Mouse (Mus musculus) forebrain, embryonic 12.5 days (tissue): ENCODE measurements around the gene Mvb12b. TPM values are rescaled to one million over a fixed set of nuclear protein-coding genes. Genes with fewer than 3 reads are reported as not detected.

Source experiments
- ATAC-seq: fragments of 200-750 bp; cut with Nextera tagmentation; 2 replicates; pipeline ENCODE4 v1.8.0; 2017; ENCODE audit warnings: moderate TSS enrichment; ENCODE audit not compliant: low FRiP score
- H3K27ac ChIP-seq: fragments of 300-500 bp; sonication (generic); 2 replicates; pipeline ENCODE4 v1.5.1; 2016; ENCODE audit warnings: mild to moderate bottlenecking
- H3K27me3 ChIP-seq: fragments of 300-500 bp; sonication (generic); 2 replicates; pipeline ENCODE4 v1.6.1; 2016; ENCODE audit warnings: mild to moderate bottlenecking
- H3K36me3 ChIP-seq: fragments of 300-500 bp; sonication (generic); replicated peaks from 2 replicates; pipeline ENCODE4 v1.6.1; 2016; ENCODE audit warnings: mild to moderate bottlenecking
- H3K4me1 ChIP-seq: fragments of 300-500 bp; sonication (generic); 2 replicates; pipeline ENCODE4 v1.6.1; 2016
- H3K4me2 ChIP-seq: fragments of 300-500 bp; sonication (generic); 2 replicates; pipeline ENCODE4 v1.6.1; 2016; ENCODE audit warnings: mild to moderate bottlenecking, moderate library complexity
- H3K4me3 ChIP-seq: fragments of 300-500 bp; sonication (generic); replicated peaks from 2 replicates; pipeline ENCODE4 v1.5.1; 2016; ENCODE audit warnings: mild to moderate bottlenecking
- H3K9ac ChIP-seq: fragments of 300-500 bp; sonication (generic); 2 replicates; pipeline ENCODE4 v1.6.1; 2016; ENCODE audit warnings: mild to moderate bottlenecking
- H3K9me3 ChIP-seq: fragments of 300-500 bp; sonication (generic); 2 replicates; pipeline ENCODE4 v1.6.1; 2016
- WGBS: fragments of 180-500 bp; shearing (Covaris S2); methylation state at CpG from one replicate; pipeline ENCODE4 v1.1.7; 2016; 5-methylcytosine and 5-hydroxymethylcytosine counted together
- polyA plus RNA-seq: library from polyadenylated mRNA; unstranded; fragments of >200 nt; fragmentation: Nextera tagmentation; extraction: Ambion mirVana; gene quantifications from 2 replicates; pipeline ENCODE4 v1.2.1, GENCODE M21; 2016

Mvb12b gene
- polyA plus RNA-seq, 1 experiment from 2014 or later: 51.5 TPM

DNA sequence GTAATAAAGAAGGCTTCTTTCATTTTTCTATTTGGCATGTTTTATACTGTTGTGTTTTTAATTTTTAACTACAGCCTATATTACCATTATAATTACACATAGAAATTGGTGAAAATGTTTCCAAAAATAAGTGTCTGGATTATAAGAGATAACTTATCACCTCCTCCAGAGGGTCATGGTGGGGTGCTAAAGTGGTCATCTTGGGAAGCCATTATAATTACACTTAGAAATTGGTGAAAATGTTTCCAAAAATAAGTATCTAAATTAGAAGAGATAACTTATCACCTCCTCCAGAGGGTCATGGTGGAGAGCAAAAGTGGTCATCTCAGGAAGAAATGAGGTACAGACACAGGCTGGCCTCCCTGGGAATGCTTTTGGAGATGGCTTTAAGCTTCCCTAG, 48.5 kb downstream of the Mvb12b start:
- no peaks in the 10 kb centered on the region for H3K27me3 ChIP-seq
- no peak overlapping the region for H3K27ac ChIP-seq
- peaks cover 15% of the 10 kb centered on the region for H3K36me3 ChIP-seq
- H3K9me3 ChIP-seq: no peaks in the 10 kb centered on the region
- ATAC-seq: no peak
- peaks cover 38% of the 10 kb centered on the region for H3K4me1 ChIP-seq
- no peak overlapping the region for H3K9ac ChIP-seq
- no peak overlapping the region for H3K4me3 ChIP-seq
- H3K4me2 ChIP-seq: no peak overlapping the region

DNA sequence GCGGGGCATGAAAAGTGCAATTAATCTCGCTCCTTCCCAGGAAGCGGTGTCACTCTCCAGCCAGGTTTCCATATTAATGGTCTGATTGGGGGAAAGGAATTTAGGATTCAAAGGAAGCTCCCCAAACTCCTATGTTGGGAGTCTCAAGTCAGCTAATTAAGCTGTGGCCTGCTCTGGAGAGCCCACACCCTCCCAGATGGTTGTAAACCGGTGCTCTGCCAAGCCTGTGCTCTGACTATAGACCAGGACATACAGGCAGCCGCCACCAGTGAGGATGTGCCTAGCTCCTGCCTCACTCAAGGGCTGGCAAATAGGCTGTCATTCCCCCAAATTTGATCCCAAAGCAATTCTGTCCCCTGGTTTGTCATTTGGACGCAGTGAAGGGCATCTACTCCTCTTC, 50.4 kb downstream of the Mvb12b start:
- peaks cover 25% of the 10 kb centered on the region for H3K36me3 ChIP-seq
- H3K9me3 ChIP-seq: no peaks in the 10 kb centered on the region
- peak overlapping the region; percentile 50; the same call in 1 of the 2 replicates for H3K27ac ChIP-seq
- no peaks in the 10 kb centered on the region for H3K27me3 ChIP-seq
- ATAC-seq: no peak
- H3K4me1 ChIP-seq: peaks cover 38% of the 10 kb centered on the region
- no peak overlapping the region for H3K4me3 ChIP-seq
- H3K9ac ChIP-seq: no peak overlapping the region
- H3K4me2 ChIP-seq: no peak overlapping the region
- 70% methylated on average over 6 of the region's 6 CpGs for WGBS

DNA sequence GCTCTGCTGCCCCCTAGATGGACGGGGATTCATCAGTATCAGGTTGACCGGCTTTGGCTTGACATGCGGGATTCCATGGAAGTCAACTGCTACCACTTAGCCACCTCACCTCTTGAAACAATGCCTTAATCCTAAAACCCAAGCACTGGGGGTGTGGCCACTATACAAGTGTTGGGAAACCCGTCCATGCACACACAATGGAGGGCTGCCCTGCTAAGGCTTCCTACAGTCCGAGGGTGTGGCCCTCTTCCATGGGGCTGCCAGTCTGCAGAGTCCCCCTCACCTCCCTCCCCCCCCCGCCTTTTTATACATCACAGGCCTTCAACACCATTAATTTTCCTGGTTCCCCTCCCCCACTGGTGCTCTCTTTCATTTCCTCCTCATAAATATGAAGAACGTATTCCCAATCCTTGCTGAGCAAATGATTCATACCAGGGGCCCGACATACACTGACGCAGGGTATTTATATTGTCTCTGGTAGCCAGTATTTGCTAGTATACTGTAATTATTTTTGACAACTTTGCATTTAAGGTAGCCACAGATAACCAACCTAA, 51.0 kb downstream of the Mvb12b start:
- Histone ChIP-seq H3K4me1 (peaks cover 38% of the 10 kb centered on the region), H3K27me3 (no peaks in the 10 kb centered on the region), H3K36me3 (peaks cover 29% of the 10 kb centered on the region), H3K9me3 (no peaks in the 10 kb centered on the region), H3K4me3 (no peak overlapping the region), H3K4me2 (no peak overlapping the region), H3K9ac (no peak overlapping the region), H3K27ac (0 out of 2 replicates have a peak overlapping the region, but pooled peaks have one; percentile 19)
- WGBS: 47% methylated on average over 9 of the region's 9 CpGs
- no peak for ATAC-seq

DNA sequence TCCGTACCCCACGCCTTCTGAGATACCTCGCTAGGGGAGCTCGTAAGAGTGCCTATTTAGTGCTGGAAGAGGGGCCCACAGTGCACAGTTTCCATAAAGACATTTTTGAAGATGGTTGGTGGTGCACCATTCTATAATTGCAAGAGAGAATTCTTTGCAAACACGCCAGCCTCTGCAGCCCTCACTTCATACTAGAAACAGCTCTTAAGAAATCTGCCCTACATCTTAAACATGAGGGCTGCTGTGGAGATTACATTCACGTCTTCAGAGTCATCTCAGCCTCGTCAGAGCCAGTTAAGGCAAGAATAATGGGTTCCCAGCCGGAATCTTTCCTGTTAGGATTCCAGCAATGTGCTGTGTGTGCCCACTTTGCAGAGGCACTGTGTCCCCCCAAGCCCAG, 52.7 kb downstream of the Mvb12b start:
- 81% methylated on average over 8 of the region's 8 CpGs for WGBS
- H3K36me3 ChIP-seq: peaks cover 41% of the 10 kb centered on the region
- no peak overlapping the region for H3K27ac ChIP-seq
- H3K27me3 ChIP-seq: no peaks in the 10 kb centered on the region
- no peak for ATAC-seq
- H3K9me3 ChIP-seq: no peaks in the 10 kb centered on the region
- H3K4me2 ChIP-seq: no peak overlapping the region
- peaks cover 26% of the 10 kb centered on the region for H3K4me1 ChIP-seq
- H3K9ac ChIP-seq: no peak overlapping the region
- H3K4me3 ChIP-seq: no peak overlapping the region

DNA sequence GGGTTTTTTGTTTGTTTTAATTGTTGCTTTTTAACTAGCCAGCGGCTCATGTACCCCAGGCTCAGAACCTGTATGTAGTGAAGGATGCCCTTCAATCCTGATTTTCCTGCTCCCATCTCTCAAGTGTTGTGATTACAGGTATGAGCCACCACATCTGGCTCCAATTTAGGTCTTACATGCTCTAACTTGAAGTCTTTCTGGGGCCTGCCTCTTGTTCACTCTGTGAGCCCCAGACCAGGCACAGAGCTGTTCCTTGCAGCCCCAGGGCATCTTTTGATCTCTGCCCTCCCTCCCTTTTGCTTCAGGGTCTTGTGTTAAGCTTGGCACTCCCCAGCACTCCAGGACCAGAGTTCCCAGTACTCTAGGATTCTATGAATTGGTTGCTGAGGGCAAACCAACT, 53.8 kb downstream of the Mvb12b start:
- no peak for ATAC-seq
- 100% methylated on average over 1 of the region's 1 CpGs for WGBS
- H3K4me1 ChIP-seq: peaks cover 23% of the 10 kb centered on the region

DNA sequence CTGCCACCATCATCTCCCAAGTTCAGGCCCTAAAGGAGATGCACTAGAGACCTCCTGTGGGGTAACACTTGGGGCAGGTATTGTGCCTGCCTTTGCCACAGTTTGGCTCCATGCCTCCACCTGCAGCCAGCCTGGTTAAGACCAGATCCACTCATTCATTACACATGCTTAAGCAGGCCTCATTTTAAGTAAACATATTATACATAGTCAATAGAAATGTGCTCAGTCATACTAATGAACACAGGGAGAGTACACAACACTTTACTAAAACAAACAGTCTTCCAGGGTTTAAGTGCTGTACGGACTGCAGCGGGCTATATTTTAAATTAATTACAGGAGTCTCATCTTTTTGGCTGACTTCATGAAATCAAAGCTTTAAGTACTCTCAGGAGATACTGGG, 57.9 kb downstream of the Mvb12b start:
- peaks cover 62% of the 10 kb centered on the region for H3K36me3 ChIP-seq

More for the DNA sequence above, 53.8 kb downstream of the Mvb12b start:
- H3K4me3 ChIP-seq: no peak overlapping the region
- no peak overlapping the region for H3K27ac ChIP-seq
- peaks cover 43% of the 10 kb centered on the region for H3K36me3 ChIP-seq
- H3K9me3 ChIP-seq: no peaks in the 10 kb centered on the region
- H3K4me2 ChIP-seq: no peak overlapping the region
- H3K9ac ChIP-seq: no peak overlapping the region
- no peaks in the 10 kb centered on the region for H3K27me3 ChIP-seq

DNA sequence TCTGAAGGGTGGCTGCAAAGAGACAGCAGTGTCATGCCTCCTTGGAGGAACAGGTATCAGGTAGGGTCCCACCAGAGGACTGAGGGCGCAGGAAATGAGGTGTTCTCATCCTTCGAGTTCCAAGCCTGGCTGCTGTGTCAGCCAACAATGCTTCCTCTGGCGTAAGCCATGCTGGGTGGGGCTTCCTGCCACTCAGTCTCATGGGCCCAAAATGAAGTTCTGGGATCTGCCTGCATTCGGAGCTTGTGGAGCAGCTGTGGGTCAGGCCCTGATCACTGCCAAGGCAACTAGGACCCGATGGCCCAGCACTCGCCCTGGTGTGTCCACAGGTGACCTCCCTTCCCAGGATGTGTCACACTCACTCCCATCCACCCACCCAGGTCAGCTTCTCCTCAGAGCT, 61.0 kb downstream of the Mvb12b start:
- no peak overlapping the region for H3K27ac ChIP-seq
- H3K36me3 ChIP-seq: peaks cover 64% of the 10 kb centered on the region
- no peaks in the 10 kb centered on the region for H3K9me3 ChIP-seq
- H3K27me3 ChIP-seq: no peaks in the 10 kb centered on the region
- peaks cover 10% of the 10 kb centered on the region for H3K4me1 ChIP-seq
- no peak overlapping the region for H3K9ac ChIP-seq
- no peak overlapping the region for H3K4me3 ChIP-seq
- ATAC-seq: no peak
- WGBS: 94% methylated on average over 6 of the region's 6 CpGs
- H3K4me2 ChIP-seq: no peak overlapping the region

More for the DNA sequence above, 57.9 kb downstream of the Mvb12b start:
- Histone ChIP-seq H3K4me3 (no peak overlapping the region), H3K9me3 (no peaks in the 10 kb centered on the region), H3K27me3 (no peaks in the 10 kb centered on the region), H3K27ac (no peak overlapping the region), H3K4me2 (no peak overlapping the region), H3K9ac (no peak overlapping the region), H3K4me1 (0 out of 2 replicates have a peak, but pooled peaks cover 2% of the 10 kb centered on the region)
- no peak for ATAC-seq
- 92% methylated on average over 2 of the region's 2 CpGs for WGBS

DNA sequence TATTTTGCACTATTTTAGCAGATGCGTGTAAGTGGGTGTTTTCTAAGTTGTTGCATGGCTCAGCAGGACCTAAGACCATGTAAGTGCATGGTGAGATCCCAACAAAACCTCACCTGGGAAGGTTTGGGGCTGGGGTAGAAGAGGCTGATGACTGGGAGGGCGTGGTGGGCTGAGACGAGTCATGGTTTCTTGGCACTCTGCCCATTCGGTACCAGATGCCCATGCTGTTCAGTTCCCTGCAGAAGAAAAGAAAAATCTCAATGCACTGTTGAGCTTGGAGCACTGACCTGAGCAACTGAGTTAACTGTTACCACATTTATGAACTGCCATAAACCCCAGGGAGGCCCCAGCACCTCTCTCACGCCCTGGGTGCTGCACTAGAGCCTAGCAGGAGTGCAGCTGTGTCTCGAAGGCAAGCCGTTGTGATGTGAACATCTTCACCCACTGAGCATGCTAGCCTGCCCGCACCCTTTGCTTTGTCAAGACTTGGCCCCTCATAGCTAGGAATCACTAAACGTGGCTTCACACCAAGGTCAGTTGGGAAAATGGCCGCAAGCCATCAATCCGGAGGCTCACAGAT, 62.7 kb downstream of the Mvb12b start:
- ATAC-seq: no peak
- WGBS: 90% methylated on average over 11 of the region's 11 CpGs
- no peak overlapping the region for H3K27ac ChIP-seq

DNA sequence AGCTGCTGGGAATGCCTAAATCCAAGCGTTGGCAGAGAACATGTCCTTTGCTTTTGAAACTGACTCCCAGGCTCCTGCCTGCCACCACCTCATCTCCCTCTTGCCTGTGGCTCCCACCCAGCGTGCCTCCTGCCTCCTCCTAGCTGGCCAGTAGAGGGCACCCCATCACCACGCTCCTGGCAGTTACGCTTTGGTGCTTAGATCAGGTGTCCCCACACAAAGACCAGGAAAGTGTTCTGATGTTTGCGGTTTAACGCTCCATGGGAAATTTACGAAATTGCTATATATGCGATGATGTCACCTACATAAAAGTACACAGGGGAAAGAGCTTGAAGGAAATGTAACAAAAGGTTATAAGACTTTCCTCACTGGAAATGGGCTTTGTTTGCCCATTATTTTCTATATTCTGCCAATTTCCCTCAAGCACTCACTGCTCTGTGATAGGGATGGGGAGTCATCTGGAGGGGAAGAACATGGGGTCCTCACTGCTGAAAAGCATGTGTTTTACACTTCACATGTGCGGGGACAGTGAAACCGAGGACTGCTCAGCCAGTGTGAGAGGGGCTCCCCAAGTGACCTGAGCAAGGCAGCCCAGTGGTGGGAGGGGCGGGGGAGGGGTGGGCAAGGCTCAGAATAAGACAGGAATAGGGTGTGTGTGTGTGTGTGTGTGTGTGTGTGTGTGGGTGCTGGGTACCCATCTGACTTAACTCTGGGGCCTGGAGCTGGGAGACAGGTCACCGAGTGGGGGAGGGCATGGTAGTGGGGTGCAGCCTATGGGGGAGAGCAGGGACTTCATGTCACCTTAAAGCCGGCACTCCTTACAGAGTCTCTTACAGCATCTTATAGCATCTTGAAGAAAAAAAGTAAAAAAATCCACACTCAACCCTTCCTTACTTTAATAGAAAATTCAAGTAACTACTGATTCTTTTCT, 65.8 kb downstream of the Mvb12b start:
- peaks cover 77% of the 10 kb centered on the region for H3K36me3 ChIP-seq

More for the DNA sequence above, 62.7 kb downstream of the Mvb12b start:
- Histone ChIP-seq H3K4me3 (no peak overlapping the region), H3K36me3 (peaks cover 63% of the 10 kb centered on the region), H3K9me3 (no peaks in the 10 kb centered on the region), H3K9ac (no peak overlapping the region), H3K4me1 (peaks cover 8% of the 10 kb centered on the region), H3K4me2 (no peak overlapping the region), H3K27me3 (no peaks in the 10 kb centered on the region)

DNA sequence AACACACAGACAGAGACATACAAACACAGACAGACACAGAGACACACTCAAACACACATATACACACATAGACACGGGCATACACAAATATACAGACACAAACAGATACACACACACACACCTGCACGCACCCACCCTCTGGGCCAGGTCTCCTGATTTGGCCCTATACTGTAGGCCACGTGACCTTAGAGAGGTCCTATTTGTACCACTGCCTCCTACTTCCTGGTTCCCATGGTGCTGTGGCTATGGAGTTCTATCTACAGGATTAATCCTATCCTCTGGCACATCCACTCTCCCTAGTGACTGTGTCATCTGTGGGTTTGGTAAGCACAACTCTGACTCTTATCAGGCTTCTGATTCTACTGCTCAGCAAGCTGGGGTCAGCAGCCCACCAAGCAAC, 67.3 kb downstream of the Mvb12b start:
- Histone ChIP-seq H3K9me3 (peaks cover 3% of the 10 kb centered on the region; the same call in 1 of the 2 replicates), H3K27ac (no peak overlapping the region), H3K36me3 (peaks cover 68% of the 10 kb centered on the region), H3K4me3 (no peak overlapping the region), H3K4me1 (peaks cover 8% of the 10 kb centered on the region), H3K9ac (no peak overlapping the region), H3K27me3 (peaks cover 15% of the 10 kb centered on the region), H3K4me2 (no peak overlapping the region)
- WGBS: 92% methylated on average over 3 of the region's 3 CpGs
- no peak for ATAC-seq

More for the DNA sequence above, 65.8 kb downstream of the Mvb12b start:
- peaks cover 5% of the 10 kb centered on the region; the same call in 1 of the 2 replicates for H3K27me3 ChIP-seq
- H3K4me1 ChIP-seq: peaks cover 8% of the 10 kb centered on the region
- ATAC-seq: peak; percentile 84
- H3K9me3 ChIP-seq: peaks cover 3% of the 10 kb centered on the region; the same call in 1 of the 2 replicates
- no peak overlapping the region for H3K4me3 ChIP-seq
- H3K4me2 ChIP-seq: no peak overlapping the region
- no peak overlapping the region for H3K9ac ChIP-seq
- peak overlapping the region; percentile 39; the same call in 1 of the 2 replicates for H3K27ac ChIP-seq
- WGBS: 26% methylated on average over 13 of the region's 13 CpGs

DNA sequence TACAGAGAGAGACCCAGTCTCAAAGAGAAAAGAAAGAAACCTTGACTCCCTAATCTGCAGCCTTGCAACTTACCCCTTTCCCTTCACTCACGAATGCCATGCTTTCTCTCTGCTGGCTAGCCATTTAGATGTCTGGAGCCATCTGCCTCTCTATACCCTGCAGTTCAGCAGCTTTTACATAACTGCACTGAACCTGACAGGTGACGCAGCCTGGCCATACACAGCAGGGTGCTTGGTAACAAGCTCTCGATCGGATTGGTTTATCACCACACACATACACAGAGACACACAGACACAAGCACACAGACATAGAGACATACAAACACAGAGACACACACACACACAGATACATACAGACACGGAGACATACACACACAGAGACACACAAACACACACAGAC, 67.7 kb downstream of the Mvb12b start:
- peaks cover 64% of the 10 kb centered on the region for H3K36me3 ChIP-seq
- no peak overlapping the region for H3K9ac ChIP-seq
- no peak overlapping the region for H3K27ac ChIP-seq
- 77% methylated on average over 5 of the region's 5 CpGs for WGBS
- peaks cover 8% of the 10 kb centered on the region for H3K4me1 ChIP-seq
- H3K27me3 ChIP-seq: peaks cover 15% of the 10 kb centered on the region
- ATAC-seq: no peak
- no peak overlapping the region for H3K4me2 ChIP-seq
- H3K9me3 ChIP-seq: peaks cover 3% of the 10 kb centered on the region; the same call in 1 of the 2 replicates
- H3K4me3 ChIP-seq: no peak overlapping the region

DNA sequence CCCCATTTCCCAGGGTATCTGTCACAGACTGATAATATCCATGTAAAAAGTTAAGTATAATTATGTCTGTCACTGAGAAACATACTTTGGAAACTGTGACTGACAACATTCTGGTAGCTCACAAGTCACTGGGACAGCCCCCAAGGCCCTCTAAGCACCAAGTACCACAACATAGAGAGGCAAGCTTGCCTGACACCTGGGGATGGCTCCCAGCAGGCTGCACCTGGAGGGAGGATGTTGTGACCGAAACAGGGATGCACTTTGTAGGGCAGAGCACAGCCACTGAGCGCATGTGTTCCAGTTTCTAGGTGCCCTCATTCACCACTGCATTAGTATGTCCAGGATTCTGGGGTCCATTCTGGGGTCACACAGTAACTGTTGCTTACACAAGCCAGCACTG, 69.4 kb downstream of the Mvb12b start:
- 88% methylated on average over 2 of the region's 2 CpGs for WGBS
- Histone ChIP-seq H3K27ac (no peak overlapping the region), H3K27me3 (peaks cover 29% of the 10 kb centered on the region), H3K4me2 (no peak overlapping the region), H3K36me3 (peaks cover 47% of the 10 kb centered on the region), H3K4me1 (peaks cover 24% of the 10 kb centered on the region), H3K4me3 (no peak overlapping the region), H3K9ac (no peak overlapping the region), H3K9me3 (peaks cover 3% of the 10 kb centered on the region; the same call in 1 of the 2 replicates)
- ATAC-seq: no peak
